Mouse (Mus musculus) bone marrow, adult 2 months (tissue): ENCODE measurements around the gene Cep78.
"Not testable (repeated sequence)": the region's sequence is repeated elsewhere in the genome, so short reads cannot be mapped to it uniquely, and the experiment has no call there.

ENCODE experiments used
- CTCF ChIP-seq: fragments of 200-500 bp; IDR thresholded peaks from 2 replicates; pipeline ENCODE4 v1.5.1; 2011; ENCODE audit warnings: low read length, control low read depth; ENCODE audit not compliant: control insufficient read depth, insufficient read depth
- POLR2A ChIP-seq: fragments of 200-500 bp; IDR thresholded peaks from 2 replicates; pipeline ENCODE4 v1.6.1; 2011; ENCODE audit warnings: low read depth, mild to moderate bottlenecking, control low read depth, low read length, borderline replicate concordance; ENCODE audit not compliant: control insufficient read depth

DNA sequence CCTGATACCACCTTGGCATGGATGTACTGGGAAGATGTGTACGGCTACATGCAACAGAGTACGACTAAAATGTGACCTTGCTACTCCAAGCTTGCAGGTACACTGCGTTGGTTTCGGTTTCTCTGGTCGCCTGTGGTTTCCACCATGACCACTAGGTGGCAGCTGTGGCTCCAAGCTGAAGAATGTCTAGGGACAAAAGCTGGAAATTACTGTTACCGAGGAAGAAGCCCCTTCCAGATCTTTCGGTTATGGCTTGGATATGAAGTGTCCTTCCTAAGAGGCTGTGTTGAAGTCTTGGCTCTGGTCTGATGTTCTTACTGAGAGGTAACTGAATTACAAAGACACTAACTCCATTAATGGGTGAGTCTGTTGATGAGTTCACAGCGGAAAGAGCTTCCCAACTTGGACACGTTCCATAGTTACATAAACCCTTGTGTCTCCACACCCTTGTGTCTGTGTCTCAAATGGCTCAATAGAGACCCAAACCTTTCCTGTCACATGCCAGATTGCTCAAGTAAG, 44.5 kb upstream of the Cep78 start:
- not testable (repeated sequence) for TF ChIP-seq CTCF, POLR2A
